8 mouse cellular contexts compared by ENCODE assay signal in genomic region chrX:10694455-10695180, GRCm38 (mm10).
"Had no signal": no experiment of that assay in that cellular context is flagged by ENCODE, and none has a peak within 500 bp of the region (broad histone marks: within the 10 kb centered on the region; RNA-seq: fewer than 3 reads in every experiment).

No protein-coding gene starts in this region.

- H3K4me3 ChIP-seq: left cerebral cortex, adult 2 months; limb, embryonic 15.5 days; liver, embryonic 12.5 days; lung, embryonic 15.5 days; midbrain, embryonic 13.5 days had no signal

- ATAC-seq: hindbrain, postnatal 0 days; liver, embryonic 12.5 days; midbrain, embryonic 13.5 days had no signal

- H3K27me3 ChIP-seq: limb, embryonic 15.5 days; liver, embryonic 12.5 days; lung, embryonic 15.5 days; midbrain, embryonic 13.5 days had no signal

- DNase-seq: right cerebral cortex, postnatal 14 days; thymus, postnatal 36 days had no signal

- H3K4me1 ChIP-seq: limb, embryonic 15.5 days; liver, embryonic 12.5 days; lung, embryonic 15.5 days; midbrain, embryonic 13.5 days had no signal

- H3K27ac ChIP-seq: hindbrain, postnatal 0 days; left cerebral cortex, adult 2 months; limb, embryonic 15.5 days; liver, embryonic 12.5 days; lung, embryonic 15.5 days; midbrain, embryonic 13.5 days had no signal

- H3K4me2 ChIP-seq: limb, embryonic 15.5 days; liver, embryonic 12.5 days; lung, embryonic 15.5 days; midbrain, embryonic 13.5 days had no signal

- H3K36me3 ChIP-seq: limb, embryonic 15.5 days; liver, embryonic 12.5 days; lung, embryonic 15.5 days; midbrain, embryonic 13.5 days had no signal

- H3K9ac ChIP-seq: limb, embryonic 15.5 days; liver, embryonic 12.5 days; lung, embryonic 15.5 days; midbrain, embryonic 13.5 days had no signal

- H3K9me3 ChIP-seq: limb, embryonic 15.5 days; liver, embryonic 12.5 days; lung, embryonic 15.5 days; midbrain, embryonic 13.5 days had no signal
